Mouse (Mus musculus): ENCODE results near the gene Hist2h2ac.

GRCm38 (mm10) chr3:96192977-96193376 lies 27.7 kb downstream of the Hist2h2ac start:
- no peak for TF ChIP-seq CTCF (IDR thresholded peaks at IDR 0.05; ENCODE audit: borderline replicate concordance, extremely low read depth, insufficient read depth, insufficient read length)
- TF ChIP-seq POLR2A (IDR thresholded peaks at IDR 0.05; ENCODE audit: borderline replicate concordance, extremely low read depth, insufficient read depth, insufficient read length, poor library complexity, severe bottlenecking): no peak

All from brain, embryonic 14.5 days (tissue).